ENCODE assay signal across 10 mouse cellular contexts in genomic region chr3:135688970-135689772, GRCm38 (mm10). TPM values are rescaled to one million over a fixed set of nuclear protein-coding genes. Genes with fewer than 3 reads are reported as not detected.
A peak's percentile ranks its signal among the peaks of the same experiment; 100 is the strongest.
DNase-seq lines count a peak whose midpoint lies in the region; ATAC-seq lines count a peak whose summit lies in the region.
"Had no signal": no experiment of that assay in that cellular context is flagged by ENCODE, and none has a peak within 500 bp of the region (broad histone marks: within the 10 kb centered on the region; RNA-seq: fewer than 3 reads in every experiment).

No protein-coding gene starts in this region.

- H3K4me1 ChIP-seq in hindbrain, embryonic 13.5 days (replicated peaks): peaks cover 39% of the 10 kb centered on the region
- no peaks in the 10 kb centered on the region; the same call in 1 of the 2 replicates for H3K4me1 ChIP-seq in hindbrain, embryonic 11.5 days (replicated peaks; ENCODE audit: control insufficient read depth, insufficient read depth, low read length)
- peaks cover 28% of the 10 kb centered on the region for H3K4me1 ChIP-seq in embryonic facial prominence, embryonic 12.5 days
- H3K4me1 ChIP-seq in liver, embryonic 15.5 days (replicated peaks): peaks cover 43% of the 10 kb centered on the region

- H3K4me3 ChIP-seq in hindbrain, embryonic 13.5 days: no peak overlapping the region; the same call in 1 of the 2 replicates
- no peak overlapping the region for H3K4me3 ChIP-seq in hindbrain, embryonic 11.5 days (ENCODE audit: low read depth, low read length)
- H3K4me3 ChIP-seq in embryonic facial prominence, embryonic 12.5 days: no peak overlapping the region
- no peak overlapping the region for H3K4me3 ChIP-seq in liver, embryonic 15.5 days (replicated peaks)
- H3K4me3 ChIP-seq: erythroblast, embryonic 14.5 days had no signal

- ATAC-seq in hindbrain, embryonic 13.5 days (ENCODE audit: low FRiP score): no peak
- ATAC-seq in hindbrain, embryonic 11.5 days (ENCODE audit: low FRiP score): no peak
- no peak for ATAC-seq in embryonic facial prominence, embryonic 12.5 days (ENCODE audit: insufficient number of reproducible peaks, insufficient read depth, low FRiP score, low TSS enrichment)
- ATAC-seq in liver, embryonic 15.5 days (ENCODE audit: insufficient read depth): no peak

- no peak overlapping the region for H3K27ac ChIP-seq in hindbrain, embryonic 13.5 days
- no peak overlapping the region for H3K27ac ChIP-seq in hindbrain, embryonic 11.5 days (ENCODE audit: low read depth, low read length)
- no peak overlapping the region for H3K27ac ChIP-seq in embryonic facial prominence, embryonic 12.5 days
- H3K27ac ChIP-seq in liver, embryonic 15.5 days (replicated peaks): no peak overlapping the region

- H3K27me3 ChIP-seq in hindbrain, embryonic 13.5 days: no peaks in the 10 kb centered on the region
- H3K27me3 ChIP-seq in hindbrain, embryonic 11.5 days (ENCODE audit: control insufficient read depth, insufficient read depth, low read length): no peaks in the 10 kb centered on the region
- no peaks in the 10 kb centered on the region for H3K27me3 ChIP-seq in embryonic facial prominence, embryonic 12.5 days
- peaks cover 32% of the 10 kb centered on the region for H3K27me3 ChIP-seq in liver, embryonic 15.5 days

- no peaks in the 10 kb centered on the region for H3K9me3 ChIP-seq in hindbrain, embryonic 13.5 days
- H3K9me3 ChIP-seq in hindbrain, embryonic 11.5 days (ENCODE audit: control insufficient read depth, low read length): no peaks in the 10 kb centered on the region
- H3K9me3 ChIP-seq in embryonic facial prominence, embryonic 12.5 days: 0 out of 2 replicates have a peak, but pooled peaks cover 5% of the 10 kb centered on the region
- H3K9me3 ChIP-seq in liver, embryonic 15.5 days (replicated peaks): no peaks in the 10 kb centered on the region

- peak overlapping the region; percentile 77 for H3K4me2 ChIP-seq in hindbrain, embryonic 13.5 days
- no peak overlapping the region for H3K4me2 ChIP-seq in hindbrain, embryonic 11.5 days (replicated peaks; ENCODE audit: low read depth, low read length)
- peak overlapping the region; percentile 66 for H3K4me2 ChIP-seq in embryonic facial prominence, embryonic 12.5 days (replicated peaks)
- peak overlapping the region; percentile 88 for H3K4me2 ChIP-seq in liver, embryonic 15.5 days

- no peak for DNase-seq in hindbrain, embryonic 11.5 days (ENCODE audit: low spot score)
- peak; percentile 75 for DNase-seq in CD4-positive helper T cell, adult 2 months (ENCODE audit: low read depth, low spot score)
- DNase-seq in right cerebral cortex, postnatal 14 days: no peak
- DNase-seq in spleen, postnatal 36 days (ENCODE audit: low spot score in 2 of 2): no peak
- no peak for DNase-seq in gastrocnemius, postnatal 25 days
- DNase-seq: lung, postnatal 10 days had no signal

- 0 out of 2 replicates have a peak overlapping the region, but pooled peaks have one; percentile 10 for H3K9ac ChIP-seq in hindbrain, embryonic 13.5 days
- no peak overlapping the region for H3K9ac ChIP-seq in hindbrain, embryonic 11.5 days (ENCODE audit: low read depth, low read length)
- H3K9ac ChIP-seq in embryonic facial prominence, embryonic 12.5 days: no peak overlapping the region
- no peak overlapping the region for H3K9ac ChIP-seq in liver, embryonic 15.5 days

- 65% methylated on average over 11 of the region's 11 CpGs for WGBS in hindbrain, embryonic 13.5 days
- WGBS in hindbrain, embryonic 11.5 days: 75% methylated on average over 11 of the region's 11 CpGs
- WGBS in embryonic facial prominence, embryonic 12.5 days: 72% methylated on average over 11 of the region's 11 CpGs
- WGBS in liver, embryonic 15.5 days (ENCODE audit: insufficient replicate concordance): 30% methylated on average over 11 of the region's 11 CpGs

- H3K36me3 ChIP-seq in hindbrain, embryonic 13.5 days: no peaks in the 10 kb centered on the region
- no peaks in the 10 kb centered on the region for H3K36me3 ChIP-seq in hindbrain, embryonic 11.5 days (ENCODE audit: control insufficient read depth, insufficient read depth, low read length)
- H3K36me3 ChIP-seq in embryonic facial prominence, embryonic 12.5 days: no peaks in the 10 kb centered on the region
- no peaks in the 10 kb centered on the region for H3K36me3 ChIP-seq in liver, embryonic 15.5 days (replicated peaks)

RNA-seq across cellular contexts. Expression of gene Nfkb1, which starts 2.2 kb away (rescaled TPM):
- 8.0 and 8.2 TPM in 2 replicates for polyA plus RNA-seq in hindbrain, embryonic 13.5 days (2015; fragmentation: Nextera tagmentation; extraction: Ambion mirVana)
- 10.6 and 12.3 TPM in 2 replicates for polyA plus RNA-seq in hindbrain, embryonic 11.5 days (2014; fragmentation: Nextera tagmentation; extraction: Ambion mirVana)
- 18.4 and 20.5 TPM in 2 replicates for polyA plus RNA-seq in embryonic facial prominence, embryonic 12.5 days (2016; fragmentation: Nextera tagmentation; extraction: Ambion mirVana)
- 12.0 and 13.2 TPM in 2 replicates for polyA plus RNA-seq in liver, embryonic 15.5 days (2015; fragmentation: Nextera tagmentation; extraction: Ambion mirVana)
- 10 to 100 TPM; 18.2 to 18.8 TPM for total RNA-seq in gastrocnemius, postnatal 25 days (2021)
